Mouse (Mus musculus): ENCODE data around the gene Crhr1. TPM values are rescaled to one million over a fixed set of nuclear protein-coding genes. Genes with fewer than 3 reads are reported as not detected.

Gene Crhr1
- polyA plus RNA-seq, 1 experiment = not detected

DNA sequence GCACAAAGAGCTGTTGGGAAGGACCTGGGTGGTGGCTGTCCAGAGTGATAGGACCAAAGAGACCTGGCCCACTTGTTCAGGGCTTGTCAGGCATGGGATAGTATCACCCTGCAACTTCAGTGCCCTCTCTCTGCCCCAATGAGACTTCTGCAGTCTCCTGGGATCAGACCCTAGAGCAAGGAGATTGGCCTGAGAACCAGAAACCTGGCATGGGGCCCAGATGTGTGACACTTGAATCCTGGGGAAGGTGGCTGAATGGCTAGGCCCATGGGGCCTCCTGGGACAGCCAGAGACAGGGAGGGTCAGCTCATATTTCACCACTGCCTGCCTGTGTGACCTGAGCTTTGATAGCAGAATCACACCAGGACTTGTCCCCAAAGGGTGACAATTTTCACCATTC is 41.9 kb upstream of the Crhr1 start:
- H3K79me2 ChIP-seq (ENCODE audit: control insufficient read depth, insufficient read depth) = no peaks in the 10 kb centered on the region
- H3K4me3 ChIP-seq = no peak overlapping the region
- TF ChIP-seq POLR2AphosphoS2 (IDR thresholded peaks at IDR 0.05; ENCODE audit: insufficient read length, low read depth) (no peak), USF1 (IDR thresholded peaks at IDR 0.05; ENCODE audit: low read depth) (no peak), SRF (IDR thresholded peaks at IDR 0.05; ENCODE audit: control insufficient read depth, insufficient read length, low read depth) (no peak)
- H3K27me3 ChIP-seq (ENCODE audit: control insufficient read depth, insufficient read depth, insufficient read length) = peaks cover 4% of the 10 kb centered on the region
- no peak overlapping the region for H3K4me2 ChIP-seq (ENCODE audit: low read depth)
- no peaks in the 10 kb centered on the region for H3K36me3 ChIP-seq (ENCODE audit: control insufficient read depth, insufficient read depth)
- no peak overlapping the region for H3ac ChIP-seq (ENCODE audit: control insufficient read depth, insufficient read length)

DNA sequence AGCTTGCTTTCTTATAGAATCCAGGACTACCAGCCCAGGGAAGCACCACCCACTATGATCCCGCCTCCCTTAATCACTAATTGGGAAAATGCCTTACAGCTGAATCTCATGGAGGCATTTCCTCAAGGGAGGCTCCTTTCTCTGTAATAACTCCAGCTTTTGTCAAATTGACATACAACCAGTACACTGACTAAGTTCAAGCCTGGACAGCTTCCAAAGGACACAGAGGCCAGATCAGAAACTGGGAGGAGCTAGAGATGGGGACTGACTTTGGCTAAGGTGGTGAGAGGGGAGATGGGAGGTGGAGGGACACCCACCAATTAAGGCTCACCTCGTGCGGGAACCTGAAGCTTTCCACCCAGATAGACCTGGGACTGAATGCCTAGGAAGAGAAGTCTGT is 37.5 kb upstream of the Crhr1 start:
- Histone ChIP-seq H3K79me2 (ENCODE audit: control insufficient read depth, insufficient read depth) (no peaks in the 10 kb centered on the region), H3K4me3 (no peak overlapping the region), H3K27me3 (ENCODE audit: control insufficient read depth, insufficient read depth, insufficient read length) (peaks cover 42% of the 10 kb centered on the region), H3K4me2 (ENCODE audit: low read depth) (no peak overlapping the region), H3ac (ENCODE audit: control insufficient read depth, insufficient read length) (no peak overlapping the region), H3K36me3 (ENCODE audit: control insufficient read depth, insufficient read depth) (no peaks in the 10 kb centered on the region)
- no peak for TF ChIP-seq USF1 (IDR thresholded peaks at IDR 0.05; ENCODE audit: low read depth)

DNA sequence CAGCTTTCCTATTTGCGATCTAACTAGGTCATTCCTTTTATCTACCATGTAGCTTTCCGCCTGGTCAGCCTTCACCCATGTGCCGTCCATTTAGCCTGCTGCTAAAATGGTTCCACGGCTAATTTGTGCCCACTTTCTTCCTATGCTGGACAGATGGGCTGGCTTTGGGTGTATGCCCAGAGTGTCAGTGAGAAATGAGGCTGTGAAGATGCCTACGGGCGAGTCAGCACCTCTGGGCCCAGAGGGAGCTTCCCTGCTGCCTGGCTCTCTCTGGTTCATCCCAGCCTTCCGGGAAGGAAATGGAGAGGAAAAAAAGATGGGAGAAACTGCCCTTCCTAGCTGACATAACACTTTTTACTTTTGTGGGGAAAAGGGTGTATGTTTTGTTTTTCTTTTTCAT is 36.1 kb upstream of the Crhr1 start:
- H3K27me3 ChIP-seq (ENCODE audit: control insufficient read depth, insufficient read depth, insufficient read length) = peaks cover 56% of the 10 kb centered on the region
- no peak overlapping the region for H3ac ChIP-seq (ENCODE audit: control insufficient read depth, insufficient read length)
- no peak overlapping the region for H3K4me2 ChIP-seq (ENCODE audit: low read depth)
- no peaks in the 10 kb centered on the region for H3K36me3 ChIP-seq (ENCODE audit: control insufficient read depth, insufficient read depth)
- H3K79me2 ChIP-seq (ENCODE audit: control insufficient read depth, insufficient read depth) = no peaks in the 10 kb centered on the region
- TF ChIP-seq E2F4 (IDR thresholded peaks at IDR 0.05; ENCODE audit: insufficient read depth) = no peak
- TF ChIP-seq MAX (IDR thresholded peaks at IDR 0.05; ENCODE audit: low read depth) = no peak
- no peak for TF ChIP-seq TCF12 (IDR thresholded peaks at IDR 0.05; ENCODE audit: insufficient read depth, poor library complexity, severe bottlenecking)
- TF ChIP-seq MYOD1 (IDR thresholded peaks at IDR 0.05; ENCODE audit: control insufficient read depth in 1 of 3, insufficient read length in 2 of 3, low read depth in 2 of 3) = no peak
- no peak for TF ChIP-seq POLR2AphosphoS2 (IDR thresholded peaks at IDR 0.05; ENCODE audit: insufficient read length, low read depth)
- H3K4me3 ChIP-seq = no peak overlapping the region

DNA sequence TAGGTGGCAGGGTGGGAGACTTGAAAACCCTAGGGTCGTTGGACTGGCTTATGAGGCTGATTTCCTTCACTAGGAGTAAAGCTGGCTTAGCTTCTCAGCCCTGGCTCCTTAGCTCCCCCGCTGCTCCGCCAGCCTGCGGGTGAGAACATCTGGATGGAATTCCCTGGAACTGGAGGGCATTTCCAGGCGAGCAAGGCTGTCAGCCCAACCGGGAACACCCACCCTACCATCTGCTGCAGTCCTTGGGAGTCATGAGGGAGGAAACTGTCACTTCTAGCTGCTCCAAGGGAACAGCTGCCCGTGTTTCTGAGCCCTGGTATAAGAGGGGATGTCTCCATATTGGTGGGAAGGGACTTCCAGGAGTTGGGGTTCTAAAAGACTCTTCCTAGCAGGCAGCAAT is 33.1 kb upstream of the Crhr1 start:
- Histone ChIP-seq H3K36me3 (ENCODE audit: control insufficient read depth, insufficient read depth) (no peaks in the 10 kb centered on the region), H3K79me2 (ENCODE audit: control insufficient read depth, insufficient read depth) (no peaks in the 10 kb centered on the region), H3ac (ENCODE audit: control insufficient read depth, insufficient read length) (no peak overlapping the region), H3K4me2 (ENCODE audit: low read depth) (no peak overlapping the region), H3K27me3 (ENCODE audit: control insufficient read depth, insufficient read depth, insufficient read length) (peaks cover 82% of the 10 kb centered on the region), H3K4me3 (no peak overlapping the region)
- TF ChIP-seq SRF (IDR thresholded peaks at IDR 0.05; ENCODE audit: control insufficient read depth, insufficient read length, low read depth) (no peak), TCF3 (IDR thresholded peaks at IDR 0.05; ENCODE audit: insufficient read length, low read depth) (no peak), MYOG (IDR thresholded peaks at IDR 0.05; ENCODE audit: control insufficient read depth in 1 of 3, insufficient read depth in 1 of 3, insufficient read length in 2 of 3, low read depth in 2 of 3) (no peak), TCF12 (IDR thresholded peaks at IDR 0.05; ENCODE audit: insufficient read depth, poor library complexity, severe bottlenecking) (no peak), USF1 (IDR thresholded peaks at IDR 0.05; ENCODE audit: low read depth) (no peak), POLR2AphosphoS2 (IDR thresholded peaks at IDR 0.05; ENCODE audit: insufficient read length, low read depth) (no peak), POLR2A (IDR thresholded peaks at IDR 0.05; ENCODE audit: insufficient read length, low read depth) (no peak), CEBPB (IDR thresholded peaks at IDR 0.05; ENCODE audit: insufficient read depth, poor library complexity, severe bottlenecking) (no peak), MAX (IDR thresholded peaks at IDR 0.05; ENCODE audit: low read depth) (no peak), MYOD1 (IDR thresholded peaks at IDR 0.05; ENCODE audit: control insufficient read depth in 1 of 3, insufficient read length in 2 of 3, low read depth in 2 of 3) (no peak), REST (IDR thresholded peaks at IDR 0.05; ENCODE audit: insufficient read depth, insufficient read length) (no peak), E2F4 (IDR thresholded peaks at IDR 0.05; ENCODE audit: insufficient read depth) (no peak)

DNA sequence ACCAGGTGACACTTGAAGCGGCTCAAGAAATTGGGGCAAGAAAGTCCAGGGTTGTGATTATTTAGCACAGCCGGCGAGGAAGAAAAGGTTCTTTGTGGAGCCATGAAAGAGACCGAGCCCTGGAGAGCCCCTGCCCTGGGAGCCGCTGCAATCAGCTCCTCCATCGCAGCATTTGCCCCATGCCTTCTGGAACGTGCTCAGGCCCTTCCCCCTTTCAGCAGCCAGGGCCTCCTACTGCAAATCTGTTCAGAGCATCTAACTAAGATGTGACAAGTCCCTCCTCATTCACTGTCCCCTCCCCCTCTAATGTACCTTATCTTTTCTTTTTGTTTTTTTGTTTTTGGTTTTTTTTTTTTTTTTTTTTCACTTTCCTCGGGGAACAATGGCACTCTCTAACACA is 30.0 kb upstream of the Crhr1 start:
- no peak overlapping the region for H3ac ChIP-seq (ENCODE audit: control insufficient read depth, insufficient read length)
- H3K27me3 ChIP-seq (ENCODE audit: control insufficient read depth, insufficient read depth, insufficient read length) = peaks cover 81% of the 10 kb centered on the region
- no peak overlapping the region for H3K4me2 ChIP-seq (ENCODE audit: low read depth)
- no peaks in the 10 kb centered on the region for H3K36me3 ChIP-seq (ENCODE audit: control insufficient read depth, insufficient read depth)
- H3K79me2 ChIP-seq (ENCODE audit: control insufficient read depth, insufficient read depth) = no peaks in the 10 kb centered on the region
- H3K4me3 ChIP-seq = no peak overlapping the region
- TF ChIP-seq SRF (IDR thresholded peaks at IDR 0.05; ENCODE audit: control insufficient read depth, insufficient read length, low read depth) = no peak
- TF ChIP-seq POLR2A (IDR thresholded peaks at IDR 0.05; ENCODE audit: insufficient read length, low read depth) = no peak
- TF ChIP-seq MAX (IDR thresholded peaks at IDR 0.05; ENCODE audit: low read depth) = no peak
- TF ChIP-seq TCF12 (IDR thresholded peaks at IDR 0.05; ENCODE audit: insufficient read depth, poor library complexity, severe bottlenecking) = no peak
- TF ChIP-seq CEBPB (IDR thresholded peaks at IDR 0.05; ENCODE audit: insufficient read depth, poor library complexity, severe bottlenecking) = no peak
- no peak for TF ChIP-seq MYOG (IDR thresholded peaks at IDR 0.05; ENCODE audit: control insufficient read depth in 1 of 3, insufficient read depth in 1 of 3, insufficient read length in 2 of 3, low read depth in 2 of 3)
- TF ChIP-seq TCF3 (IDR thresholded peaks at IDR 0.05; ENCODE audit: insufficient read length, low read depth) = no peak
- no peak for TF ChIP-seq USF1 (IDR thresholded peaks at IDR 0.05; ENCODE audit: low read depth)
- no peak for TF ChIP-seq POLR2AphosphoS2 (IDR thresholded peaks at IDR 0.05; ENCODE audit: insufficient read length, low read depth)
- no peak for TF ChIP-seq E2F4 (IDR thresholded peaks at IDR 0.05; ENCODE audit: insufficient read depth)
- no peak for TF ChIP-seq REST (IDR thresholded peaks at IDR 0.05; ENCODE audit: insufficient read depth, insufficient read length)
- TF ChIP-seq MYOD1 (IDR thresholded peaks at IDR 0.05; ENCODE audit: control insufficient read depth in 1 of 3, insufficient read length in 2 of 3, low read depth in 2 of 3) = no peak
